Mouse (Mus musculus): ENCODE measurements around the gene Prr12. TPM values are rescaled to one million over a fixed set of nuclear protein-coding genes. Genes with fewer than 3 reads are reported as not detected.
A peak's percentile ranks its signal among the peaks of the same experiment; 100 is the strongest.

The Prr12 gene
- polyA plus RNA-seq, 1 experiment from 2014 or later: 5.6 TPM

DNA sequence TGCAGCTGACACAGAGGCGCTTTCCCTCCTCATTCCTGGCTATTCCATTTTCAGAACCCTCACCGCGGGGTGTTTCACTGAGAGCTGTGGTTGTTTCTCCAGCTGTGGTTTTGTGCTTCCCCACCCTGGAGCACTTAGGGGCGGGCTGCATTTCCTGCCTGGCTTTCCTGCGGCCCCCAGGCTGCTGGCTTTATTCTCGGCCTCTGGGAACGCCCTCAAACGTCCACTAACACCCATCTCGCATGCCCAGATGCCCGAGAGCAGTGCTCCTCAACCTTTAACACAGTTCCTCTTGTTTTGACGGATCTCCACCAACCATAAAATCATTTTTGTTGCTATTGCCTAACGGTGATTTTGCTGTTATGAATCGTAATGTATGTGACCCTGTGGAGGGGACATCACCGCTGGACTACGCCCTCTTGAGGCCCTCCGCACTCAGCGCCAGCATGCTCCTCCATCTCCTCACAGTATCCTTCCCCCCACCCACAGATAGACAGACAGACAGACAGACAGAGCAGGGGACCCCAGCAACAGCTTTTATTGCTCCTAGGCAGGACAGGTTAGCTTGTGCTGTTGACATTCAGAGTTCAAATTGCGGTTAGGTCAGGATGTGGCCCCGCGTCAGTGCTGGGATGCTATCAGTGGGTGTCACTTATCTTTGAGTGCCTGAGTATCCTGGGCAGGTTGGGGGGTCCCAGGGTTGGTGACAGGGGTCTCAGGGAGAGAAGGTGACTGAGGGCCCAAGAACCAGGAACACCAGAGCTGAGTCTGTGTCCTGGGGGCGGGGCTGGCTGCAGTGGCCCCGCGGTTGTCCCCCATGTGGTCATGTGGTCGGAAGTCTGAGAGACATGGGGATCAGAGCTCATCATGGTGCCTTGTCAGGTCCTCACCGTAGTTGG lies 30.0 kb upstream of the Prr12 start:
- WGBS: 66% methylated on average over 25 of the region's 25 CpGs
- no peaks in the 10 kb centered on the region for H3K9me3 ChIP-seq (replicated peaks; ENCODE audit: control insufficient read depth, low read length)
- H3K36me3 ChIP-seq (ENCODE audit: control insufficient read depth, insufficient read depth): peaks cover 15% of the 10 kb centered on the region
- H3K9ac ChIP-seq (ENCODE audit: low read length): no peak overlapping the region
- H3K4me3 ChIP-seq (ENCODE audit: low read length): no peak overlapping the region
- no peak for ATAC-seq (replicated peaks; ENCODE audit: extremely low read depth, insufficient read depth, low FRiP score)
- 0 out of 2 replicates have a peak, but pooled peaks cover 2% of the 10 kb centered on the region for H3K4me1 ChIP-seq (ENCODE audit: control insufficient read depth, insufficient read depth, low read length)
- H3K27me3 ChIP-seq (ENCODE audit: control insufficient read depth, insufficient read depth, low read length): no peaks in the 10 kb centered on the region
- no peak overlapping the region for H3K4me2 ChIP-seq (ENCODE audit: low read depth, low read length)
- peak overlapping the region; percentile 12 for H3K27ac ChIP-seq (ENCODE audit: low read length)

DNA sequence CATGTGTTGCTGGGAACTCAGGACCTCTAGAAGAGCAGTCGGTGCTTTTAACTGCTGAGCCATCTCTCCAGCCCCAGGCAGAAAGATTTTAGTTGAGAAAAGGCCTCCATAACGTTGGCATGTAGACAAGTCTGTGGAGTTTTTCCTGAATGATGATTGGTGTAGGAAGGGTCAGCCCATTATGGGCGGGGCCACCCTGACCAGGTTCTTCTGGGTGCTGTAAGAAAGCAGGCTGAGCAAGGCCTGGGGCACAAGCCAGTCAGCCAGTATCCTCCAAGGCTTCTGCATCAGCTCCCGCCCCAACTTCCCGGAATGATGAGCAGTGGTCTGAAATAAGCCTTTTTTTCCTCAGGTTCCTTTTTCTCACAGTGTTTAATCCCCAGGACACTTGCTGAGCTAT lies 28.3 kb upstream of the Prr12 start:
- Histone ChIP-seq H3K9ac (ENCODE audit: low read length) (no peak overlapping the region), H3K4me2 (ENCODE audit: low read depth, low read length) (no peak overlapping the region), H3K36me3 (ENCODE audit: control insufficient read depth, insufficient read depth) (peaks cover 17% of the 10 kb centered on the region), H3K4me3 (ENCODE audit: low read length) (no peak overlapping the region), H3K27me3 (ENCODE audit: control insufficient read depth, insufficient read depth, low read length) (no peaks in the 10 kb centered on the region), H3K4me1 (ENCODE audit: control insufficient read depth, insufficient read depth, low read length) (peaks cover 3% of the 10 kb centered on the region), H3K27ac (ENCODE audit: low read length) (no peak overlapping the region), H3K9me3 (replicated peaks; ENCODE audit: control insufficient read depth, low read length) (no peaks in the 10 kb centered on the region)
- ATAC-seq (replicated peaks; ENCODE audit: extremely low read depth, insufficient read depth, low FRiP score): no peak
- 57% methylated on average over 5 of the region's 5 CpGs for WGBS

DNA sequence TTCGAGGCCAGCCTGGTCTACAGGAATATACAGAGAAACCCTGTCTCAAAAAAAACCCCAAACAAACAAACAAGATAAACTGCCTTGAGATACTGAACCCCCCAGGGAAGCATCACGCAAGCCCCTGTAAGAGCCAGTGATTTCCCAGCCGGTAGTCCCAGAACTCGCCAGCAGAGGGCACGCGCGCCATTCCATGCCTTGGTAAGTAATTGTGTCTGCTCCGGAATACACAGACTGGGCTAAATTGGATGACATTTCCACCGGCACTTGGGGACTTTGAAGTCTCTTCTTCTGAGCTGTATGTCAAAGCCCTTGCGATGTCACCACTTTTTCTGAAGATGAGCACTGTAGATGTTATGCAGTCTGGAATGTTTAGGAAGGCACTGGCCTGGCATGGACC lies 27.2 kb upstream of the Prr12 start:
- H3K9ac ChIP-seq (ENCODE audit: low read length): no peak overlapping the region
- no peak overlapping the region for H3K27ac ChIP-seq (ENCODE audit: low read length)
- 0 out of 2 replicates have a peak overlapping the region, but pooled peaks have one; percentile 1 for H3K4me2 ChIP-seq (ENCODE audit: low read depth, low read length)
- under 1% methylated on average over 10 of the region's 10 CpGs for WGBS
- peaks cover 15% of the 10 kb centered on the region for H3K4me1 ChIP-seq (ENCODE audit: control insufficient read depth, insufficient read depth, low read length)
- no peak overlapping the region for H3K4me3 ChIP-seq (ENCODE audit: low read length)
- H3K9me3 ChIP-seq (replicated peaks; ENCODE audit: control insufficient read depth, low read length): no peaks in the 10 kb centered on the region
- no peaks in the 10 kb centered on the region for H3K27me3 ChIP-seq (ENCODE audit: control insufficient read depth, insufficient read depth, low read length)
- peaks cover 23% of the 10 kb centered on the region for H3K36me3 ChIP-seq (ENCODE audit: control insufficient read depth, insufficient read depth)
- 0 out of 2 replicates have a peak, but pooled peaks have one; percentile 15 for ATAC-seq (replicated peaks; ENCODE audit: extremely low read depth, insufficient read depth, low FRiP score)

DNA sequence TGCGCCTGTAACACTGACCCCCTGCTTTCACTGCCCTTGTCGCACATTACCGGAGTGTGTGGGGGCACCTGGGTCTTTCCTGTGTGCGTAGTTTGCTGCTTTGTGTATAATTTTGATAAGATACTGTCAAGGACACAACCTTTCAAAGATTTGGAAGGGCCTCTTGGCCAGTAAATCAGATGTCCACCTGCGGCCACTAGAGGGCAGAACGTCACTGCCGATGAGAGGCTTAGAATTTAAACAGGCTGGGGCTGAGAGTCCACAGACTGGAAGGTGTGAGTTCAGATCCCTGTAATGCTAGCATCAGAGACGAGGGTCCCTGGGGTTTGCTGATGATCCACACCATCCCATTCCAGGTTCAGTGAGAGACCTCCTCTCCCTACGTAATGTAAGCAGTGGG lies 25.8 kb upstream of the Prr12 start:
- Histone ChIP-seq H3K9me3 (replicated peaks; ENCODE audit: control insufficient read depth, low read length) (no peaks in the 10 kb centered on the region), H3K4me3 (ENCODE audit: low read length) (no peak overlapping the region), H3K27ac (ENCODE audit: low read length) (no peak overlapping the region), H3K9ac (ENCODE audit: low read length) (no peak overlapping the region), H3K27me3 (ENCODE audit: control insufficient read depth, insufficient read depth, low read length) (no peaks in the 10 kb centered on the region), H3K4me1 (ENCODE audit: control insufficient read depth, insufficient read depth, low read length) (peaks cover 17% of the 10 kb centered on the region), H3K36me3 (ENCODE audit: control insufficient read depth, insufficient read depth) (peaks cover 22% of the 10 kb centered on the region), H3K4me2 (ENCODE audit: low read depth, low read length) (no peak overlapping the region)
- WGBS: 25% methylated on average over 9 of the region's 9 CpGs
- ATAC-seq (replicated peaks; ENCODE audit: extremely low read depth, insufficient read depth, low FRiP score): no peak

DNA sequence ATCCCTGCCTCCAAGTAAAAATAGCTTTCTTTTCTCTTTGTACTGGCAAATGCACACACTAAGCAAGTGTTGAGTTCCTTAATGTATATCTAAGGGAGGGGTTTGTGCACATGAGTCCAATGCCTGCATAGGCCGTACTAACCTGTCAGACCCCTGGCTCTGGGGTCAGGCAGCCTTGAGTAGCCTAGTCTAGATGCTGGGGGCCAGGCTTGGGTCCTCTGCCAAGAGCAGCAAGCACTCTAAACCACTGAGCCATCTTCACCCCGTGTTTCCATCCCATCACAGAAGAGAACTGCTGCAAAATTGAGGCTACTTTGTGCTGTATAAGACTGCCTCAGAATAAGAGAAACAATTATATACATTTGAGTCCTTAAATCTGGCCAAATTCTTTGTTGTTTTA lies 25.1 kb upstream of the Prr12 start:
- Histone ChIP-seq H3K9ac (ENCODE audit: low read length) (no peak overlapping the region), H3K27me3 (ENCODE audit: control insufficient read depth, insufficient read depth, low read length) (no peaks in the 10 kb centered on the region), H3K4me2 (ENCODE audit: low read depth, low read length) (no peak overlapping the region), H3K4me1 (ENCODE audit: control insufficient read depth, insufficient read depth, low read length) (peaks cover 17% of the 10 kb centered on the region), H3K4me3 (ENCODE audit: low read length) (no peak overlapping the region), H3K27ac (ENCODE audit: low read length) (no peak overlapping the region), H3K36me3 (ENCODE audit: control insufficient read depth, insufficient read depth) (peaks cover 22% of the 10 kb centered on the region), H3K9me3 (replicated peaks; ENCODE audit: control insufficient read depth, low read length) (no peaks in the 10 kb centered on the region)
- WGBS: 88% methylated on average over 2 of the region's 2 CpGs
- ATAC-seq (replicated peaks; ENCODE audit: extremely low read depth, insufficient read depth, low FRiP score): no peak

DNA sequence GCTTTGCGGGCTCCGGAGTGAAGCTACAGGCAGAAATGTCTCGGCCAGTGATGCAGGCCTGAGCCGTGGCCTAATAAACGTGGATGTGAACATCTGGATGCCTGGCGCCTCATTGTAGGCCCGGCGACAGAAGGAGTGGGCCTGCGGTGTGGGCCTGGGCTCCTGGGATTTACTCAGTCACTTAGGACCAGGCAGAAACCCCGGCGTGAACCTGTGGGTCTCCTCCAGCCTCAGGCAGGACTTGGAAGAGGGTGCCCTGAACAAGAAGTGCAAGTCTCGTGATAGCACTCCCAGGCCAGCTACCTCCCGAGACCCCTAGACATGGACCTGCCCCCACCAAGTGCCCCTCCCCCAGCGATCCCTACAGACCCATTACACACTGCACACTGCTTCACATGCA lies 24.6 kb upstream of the Prr12 start:
- Histone ChIP-seq H3K9me3 (replicated peaks; ENCODE audit: control insufficient read depth, low read length) (no peaks in the 10 kb centered on the region), H3K9ac (ENCODE audit: low read length) (no peak overlapping the region), H3K4me1 (ENCODE audit: control insufficient read depth, insufficient read depth, low read length) (peaks cover 17% of the 10 kb centered on the region), H3K27me3 (ENCODE audit: control insufficient read depth, insufficient read depth, low read length) (no peaks in the 10 kb centered on the region), H3K4me3 (ENCODE audit: low read length) (no peak overlapping the region), H3K27ac (ENCODE audit: low read length) (no peak overlapping the region), H3K36me3 (ENCODE audit: control insufficient read depth, insufficient read depth) (peaks cover 22% of the 10 kb centered on the region), H3K4me2 (ENCODE audit: low read depth, low read length) (no peak overlapping the region)
- ATAC-seq (replicated peaks; ENCODE audit: extremely low read depth, insufficient read depth, low FRiP score): no peak
- WGBS: 86% methylated on average over 14 of the region's 14 CpGs

DNA sequence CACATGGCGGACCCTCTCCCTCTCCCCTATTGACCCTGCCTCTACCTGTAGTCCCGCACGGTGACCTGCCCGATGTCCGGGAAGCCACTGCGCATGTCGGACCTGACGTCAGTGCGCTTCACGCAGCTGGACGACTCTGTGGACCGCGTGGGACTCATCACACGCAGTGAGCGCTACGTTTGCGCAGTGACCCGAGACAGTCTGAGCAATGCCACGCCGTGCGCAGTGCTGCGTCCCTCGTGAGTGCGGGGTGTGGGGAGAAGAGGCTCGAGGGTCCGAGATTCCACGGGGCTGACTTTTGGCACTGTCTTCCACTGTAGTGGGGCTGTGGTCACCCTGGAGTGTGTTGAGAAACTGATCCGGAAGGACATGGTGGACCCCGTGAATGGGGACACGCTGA lies 23.8 kb upstream of the Prr12 start:
- peaks cover 22% of the 10 kb centered on the region for H3K36me3 ChIP-seq (ENCODE audit: control insufficient read depth, insufficient read depth)
- no peak overlapping the region for H3K27ac ChIP-seq (ENCODE audit: low read length)
- no peak for ATAC-seq (replicated peaks; ENCODE audit: extremely low read depth, insufficient read depth, low FRiP score)
- no peak overlapping the region for H3K9ac ChIP-seq (ENCODE audit: low read length)
- H3K4me1 ChIP-seq (ENCODE audit: control insufficient read depth, insufficient read depth, low read length): peaks cover 17% of the 10 kb centered on the region
- WGBS: 91% methylated on average over 30 of the region's 30 CpGs
- H3K4me2 ChIP-seq (ENCODE audit: low read depth, low read length): no peak overlapping the region
- no peaks in the 10 kb centered on the region for H3K9me3 ChIP-seq (replicated peaks; ENCODE audit: control insufficient read depth, low read length)
- no peak overlapping the region for H3K4me3 ChIP-seq (ENCODE audit: low read length)
- H3K27me3 ChIP-seq (ENCODE audit: control insufficient read depth, insufficient read depth, low read length): no peaks in the 10 kb centered on the region

DNA sequence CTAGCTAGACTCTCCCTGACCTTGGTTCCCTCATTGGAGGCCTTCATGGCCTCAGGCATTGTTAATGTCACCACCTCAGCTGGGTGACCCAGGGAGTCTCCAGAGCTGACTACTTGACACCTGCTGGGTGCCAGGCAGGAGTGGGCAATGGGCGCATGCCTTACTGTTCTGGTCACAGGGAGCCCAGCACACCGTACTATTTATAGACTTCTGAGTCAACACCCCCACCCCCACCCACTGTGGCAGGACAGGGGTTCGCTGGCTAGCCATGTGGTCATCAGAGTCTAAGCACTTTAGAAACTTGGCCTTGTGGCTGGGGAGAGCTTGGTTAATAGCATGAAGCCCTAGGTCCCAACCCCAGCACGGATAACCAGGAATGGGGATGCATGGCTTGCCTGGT lies 22.7 kb upstream of the Prr12 start:
- Histone ChIP-seq H3K9ac (ENCODE audit: low read length) (peak overlapping the region; percentile 40), H3K36me3 (ENCODE audit: control insufficient read depth, insufficient read depth) (peaks cover 22% of the 10 kb centered on the region), H3K4me2 (ENCODE audit: low read depth, low read length) (peak overlapping the region; percentile 15; the same call in 1 of the 2 replicates), H3K9me3 (replicated peaks; ENCODE audit: control insufficient read depth, low read length) (no peaks in the 10 kb centered on the region), H3K4me3 (ENCODE audit: low read length) (no peak overlapping the region), H3K27me3 (ENCODE audit: control insufficient read depth, insufficient read depth, low read length) (no peaks in the 10 kb centered on the region), H3K4me1 (ENCODE audit: control insufficient read depth, insufficient read depth, low read length) (peaks cover 17% of the 10 kb centered on the region), H3K27ac (ENCODE audit: low read length) (peak overlapping the region; percentile 87)
- peak; percentile 80 for ATAC-seq (replicated peaks; ENCODE audit: extremely low read depth, insufficient read depth, low FRiP score)
- 27% methylated on average over 4 of the region's 4 CpGs for WGBS

DNA sequence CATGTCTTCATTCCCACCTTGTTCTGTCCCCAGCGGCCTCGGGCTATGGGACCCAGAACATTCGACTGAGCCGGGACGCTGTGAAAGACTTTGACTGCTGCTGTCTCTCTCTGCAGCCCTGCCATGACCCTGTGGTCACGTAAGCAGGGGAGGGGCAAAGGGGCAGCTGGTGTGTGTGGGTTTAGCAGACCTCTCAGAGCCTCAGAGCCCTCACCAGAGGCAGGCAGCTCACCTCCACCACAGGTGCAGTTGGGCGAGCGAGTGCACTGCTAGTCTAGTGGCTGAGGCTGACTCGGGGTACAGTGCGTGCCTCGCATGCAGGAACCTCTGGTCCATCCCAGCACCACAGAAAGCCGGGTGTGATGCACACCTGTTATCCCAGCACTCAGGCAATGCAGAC lies 21.3 kb upstream of the Prr12 start:
- Histone ChIP-seq H3K4me1 (ENCODE audit: control insufficient read depth, insufficient read depth, low read length) (peaks cover 17% of the 10 kb centered on the region), H3K4me2 (ENCODE audit: low read depth, low read length) (no peak overlapping the region), H3K4me3 (ENCODE audit: low read length) (no peak overlapping the region), H3K36me3 (ENCODE audit: control insufficient read depth, insufficient read depth) (peaks cover 22% of the 10 kb centered on the region), H3K9me3 (replicated peaks; ENCODE audit: control insufficient read depth, low read length) (no peaks in the 10 kb centered on the region), H3K27me3 (ENCODE audit: control insufficient read depth, insufficient read depth, low read length) (no peaks in the 10 kb centered on the region), H3K27ac (ENCODE audit: low read length) (no peak overlapping the region), H3K9ac (ENCODE audit: low read length) (no peak overlapping the region)
- 87% methylated on average over 12 of the region's 12 CpGs for WGBS
- ATAC-seq (replicated peaks; ENCODE audit: extremely low read depth, insufficient read depth, low FRiP score): no peak

Data from heart, embryonic 16.5 days (tissue).